Mouse (Mus musculus) ES-Bruce4 (cell line): Measurements from ENCODE around the gene Sgcd.

Experiments
- CTCF ChIP-seq: IDR thresholded peaks from one replicate; pipeline ENCODE4 v1.8.1; 2011; ENCODE audit warnings: low read depth, low read length
- EP300 ChIP-seq: IDR thresholded peaks from 2 replicates; pipeline ENCODE4 v1.6.1; 2011; ENCODE audit warnings: low read depth, low read length; ENCODE audit not compliant: insufficient read depth
- POLR2A ChIP-seq: IDR thresholded peaks from one replicate; pipeline ENCODE4 v1.8.1; 2011; ENCODE audit warnings: low read length; ENCODE audit not compliant: insufficient read depth

DNA sequence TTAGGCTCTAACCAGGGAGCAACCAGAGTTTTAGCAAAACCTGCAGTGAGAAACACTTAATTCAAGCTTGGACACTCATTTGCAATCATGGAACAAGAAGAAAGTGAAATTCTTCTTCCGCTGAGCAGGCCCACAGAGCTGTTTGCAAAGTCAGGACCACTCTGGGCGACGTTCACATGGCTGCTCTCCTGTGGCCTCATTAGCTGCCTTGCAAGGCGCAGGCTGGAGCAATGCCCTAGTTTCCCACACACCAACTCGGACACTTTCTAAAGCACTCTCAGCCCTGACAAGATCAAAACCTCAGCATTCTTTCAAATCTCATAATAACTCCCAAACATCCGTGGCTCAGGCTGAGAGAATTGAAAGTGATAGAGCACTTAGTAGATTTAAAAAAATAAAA is 480.7 kb downstream of the Sgcd start:
- no peak for TF ChIP-seq POLR2A
- TF ChIP-seq CTCF: no peak
- TF ChIP-seq EP300: no peak
